Mouse (Mus musculus) olfactory bulb, adult 2 months (tissue): ENCODE data around the gene Kcnb1.

ENCODE experiments used
- CTCF ChIP-seq: fragments of 200-500 bp; IDR thresholded peaks from 2 replicates; pipeline ENCODE4 v1.5.1; 2012; ENCODE audit warnings: low read depth, mild to moderate bottlenecking, low read length, moderate library complexity; ENCODE audit not compliant: insufficient read depth
- POLR2A ChIP-seq: fragments of 200-500 bp; IDR thresholded peaks from 2 replicates; pipeline ENCODE4 v1.6.1; 2012; ENCODE audit warnings: mild to moderate bottlenecking, low read depth, low read length, moderate library complexity; ENCODE audit not compliant: insufficient read depth

DNA sequence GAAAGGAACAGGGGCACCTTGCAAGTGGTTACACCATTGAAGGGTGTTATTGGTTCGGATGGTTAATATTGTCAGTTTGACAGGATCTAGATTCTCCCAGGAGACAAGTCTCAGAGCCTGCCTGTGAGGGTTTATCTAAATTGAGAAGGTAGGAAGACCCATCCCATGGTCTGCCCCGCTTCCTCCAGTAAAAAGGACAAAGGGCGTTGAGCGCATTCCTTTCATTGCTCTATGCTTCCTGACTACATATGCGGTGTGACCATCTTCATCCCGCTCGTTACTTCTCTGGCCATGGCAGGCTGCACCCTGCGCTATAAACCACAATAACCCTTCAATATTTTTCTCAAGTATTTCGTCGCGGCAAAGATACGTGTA is 118.7 kb downstream of the Kcnb1 start:
- no peak for TF ChIP-seq CTCF
- TF ChIP-seq POLR2A, result no peak
